ENCODE assay signal across 11 mouse cellular contexts in genomic region chr2:123532946-123533791, GRCm38 (mm10).
DNase-seq lines count a peak whose midpoint lies in the region; ATAC-seq and TF ChIP-seq lines count a peak whose summit lies in the region.
"Had no signal": no experiment of that assay in that cellular context is flagged by ENCODE, and none has a peak within 500 bp of the region (broad histone marks: within the 10 kb centered on the region; RNA-seq: fewer than 3 reads in every experiment).

No protein-coding gene starts in this region.

- peak; percentile 91 for ATAC-seq in forebrain, embryonic 15.5 days (replicated peaks)
- ATAC-seq in neural tube, embryonic 14.5 days (ENCODE audit: low read depth), result peak; percentile 85
- no peak for ATAC-seq in intestine, embryonic 16.5 days

- H3K36me3 ChIP-seq in forebrain, embryonic 15.5 days, result no peaks in the 10 kb centered on the region
- no peaks in the 10 kb centered on the region for H3K36me3 ChIP-seq in neural tube, embryonic 14.5 days (ENCODE audit: control insufficient read depth, insufficient read depth, low read length)
- H3K36me3 ChIP-seq in intestine, embryonic 16.5 days (ENCODE audit: control insufficient read depth, insufficient read depth, low read length), result no peaks in the 10 kb centered on the region
- H3K36me3 ChIP-seq: kidney, embryonic 15.5 days had no signal

- peak; percentile 23 to 43 for DNase-seq in cerebellum, postnatal 14 days
- no peak for DNase-seq in cerebellum, adult 9-11 months
- DNase-seq in layer of hippocampus, adult 2 months (ENCODE audit: low spot score in 2 of 2), result peak; percentile 20 to 24
- no peak for DNase-seq in thymus, adult 18-20 months
- DNase-seq in gastrocnemius, adult 18-20 months (ENCODE audit: low spot score), result no peak
- DNase-seq: adrenal gland, postnatal 25 days; heart, postnatal 10 days had no signal

- H3K27me3 ChIP-seq in forebrain, embryonic 15.5 days, result no peaks in the 10 kb centered on the region
- H3K27me3 ChIP-seq in neural tube, embryonic 14.5 days (ENCODE audit: control insufficient read depth, insufficient read depth, low read length), result no peaks in the 10 kb centered on the region
- H3K27me3 ChIP-seq in intestine, embryonic 16.5 days (replicated peaks; ENCODE audit: control insufficient read depth, insufficient read depth, low read length), result no peaks in the 10 kb centered on the region
- H3K27me3 ChIP-seq: kidney, embryonic 15.5 days had no signal

- peak overlapping the region; percentile 28 for H3K4me3 ChIP-seq in forebrain, embryonic 15.5 days
- peak overlapping the region; percentile 29; the same call in 1 of the 2 replicates for H3K4me3 ChIP-seq in layer of hippocampus, adult 2 months
- H3K4me3 ChIP-seq in neural tube, embryonic 14.5 days (ENCODE audit: low read depth, low read length), result peak overlapping the region; percentile 6; the same call in 1 of the 2 replicates
- no peak overlapping the region for H3K4me3 ChIP-seq in intestine, embryonic 16.5 days (ENCODE audit: low read length)
- H3K4me3 ChIP-seq: kidney, embryonic 15.5 days had no signal

- H3K4me2 ChIP-seq in forebrain, embryonic 15.5 days (replicated peaks), result peak overlapping the region; percentile 31
- peak overlapping the region; percentile 26; the same call in 1 of the 2 replicates for H3K4me2 ChIP-seq in neural tube, embryonic 14.5 days (ENCODE audit: low read depth, low read length)
- no peak overlapping the region for H3K4me2 ChIP-seq in intestine, embryonic 16.5 days (ENCODE audit: low read depth, low read length)
- H3K4me2 ChIP-seq: kidney, embryonic 15.5 days had no signal

- TF ChIP-seq CTCF in layer of hippocampus, adult 2 months (conservative IDR thresholded peaks at IDR 0.05), result no peak

- peaks cover 17% of the 10 kb centered on the region for H3K4me1 ChIP-seq in forebrain, embryonic 15.5 days
- peaks cover 9% of the 10 kb centered on the region for H3K4me1 ChIP-seq in neural tube, embryonic 14.5 days (ENCODE audit: control insufficient read depth, insufficient read depth, low read length)
- H3K4me1 ChIP-seq in intestine, embryonic 16.5 days (ENCODE audit: control insufficient read depth, insufficient read depth, low read length), result no peaks in the 10 kb centered on the region
- H3K4me1 ChIP-seq: kidney, embryonic 15.5 days had no signal

- no peaks in the 10 kb centered on the region for H3K9me3 ChIP-seq in forebrain, embryonic 15.5 days
- H3K9me3 ChIP-seq in neural tube, embryonic 14.5 days (ENCODE audit: control insufficient read depth, low read length), result no peaks in the 10 kb centered on the region
- no peaks in the 10 kb centered on the region for H3K9me3 ChIP-seq in intestine, embryonic 16.5 days (ENCODE audit: control insufficient read depth, low read length)
- H3K9me3 ChIP-seq: kidney, embryonic 15.5 days had no signal

- no peak overlapping the region for H3K9ac ChIP-seq in forebrain, embryonic 15.5 days (replicated peaks)
- no peak overlapping the region for H3K9ac ChIP-seq in neural tube, embryonic 14.5 days (replicated peaks; ENCODE audit: low read depth, low read length)
- H3K9ac ChIP-seq in intestine, embryonic 16.5 days (ENCODE audit: low read depth, low read length), result no peak overlapping the region
- H3K9ac ChIP-seq: kidney, embryonic 15.5 days had no signal

- 26% methylated on average over 9 of the region's 9 CpGs for WGBS in forebrain, embryonic 15.5 days
- 35% methylated on average over 9 of the region's 9 CpGs for WGBS in neural tube, embryonic 14.5 days
- 76% methylated on average over 9 of the region's 9 CpGs for WGBS in intestine, embryonic 16.5 days

- peak overlapping the region; percentile 75 for H3K27ac ChIP-seq in forebrain, embryonic 15.5 days (replicated peaks)
- peak overlapping the region; percentile 57 for H3K27ac ChIP-seq in layer of hippocampus, adult 2 months
- H3K27ac ChIP-seq in neural tube, embryonic 14.5 days (ENCODE audit: low read depth, low read length), result peak overlapping the region; percentile 76
- H3K27ac ChIP-seq in intestine, embryonic 16.5 days (ENCODE audit: low read length), result no peak overlapping the region
- H3K27ac ChIP-seq: kidney, embryonic 15.5 days had no signal

Comparison
In these comparisons a context has a peak if more than half of its experiments do, and no peak if none do; other contexts are left out.
1. DNase-seq: peak in cerebellum, postnatal 14 days (2 of 2) and layer of hippocampus, adult 2 months (2 of 2); none in cerebellum, adult 9-11 months (single experiment), thymus, adult 18-20 months (0 of 2) and gastrocnemius, adult 18-20 months (single experiment).